Mouse (Mus musculus): ENCODE data around the gene Hist2h4. TPM values are rescaled to one million over a fixed set of nuclear protein-coding genes. Genes with fewer than 3 reads are reported as not detected.

The Hist2h4 gene
- 0.72 TPM for polyA plus RNA-seq (2021)

- ATAC-seq (peak; percentile 66), DNase-seq (ENCODE audit: low read depth, low spot score) (peak; percentile 97)
- no peaks in the 10 kb centered on the region for H3K27me3 ChIP-seq
- in situ Hi-C loops (cut with MboI; ENCODE audit: low pct_unique_long_range_greater_than_20kb): loop anchor here (10.0 kb wide), 1 partner anchor 198 kb away; no protein-coding TSS in a partner anchor
- ChIA-PET POLR2A (interaction anchor here (0.5 to 2.8 kb wide), 11 partner anchors 9 to 165 kb away, joined by 3 to 13 read pairs (median 6); partner anchors contain the start of genes Bola1, Hist2h2aa1 and Hist2h2ab), CTCF (interaction anchor here (0.8 to 2.6 kb wide), 8 partner anchors 9 to 197 kb away, joined by 3 to 9 read pairs (median 3); partner anchors contain the start of genes Bola1 and Hist2h2ab)
- peak; percentile 93 for TF ChIP-seq CTCF (IDR thresholded peaks at IDR 0.05)
Observed at GRCm38 (mm10) chr3:96262979-96263550, at the start of gene Hist2h4. Hist2h4 (minus strand) TSS chr3:96263311.

GRCm38 (mm10) chr3:96312341-96313098, 49.4 kb upstream of the Hist2h4 start:
- in situ Hi-C loops (cut with MboI; ENCODE audit: low pct_unique_long_range_greater_than_20kb): no loop called here
- ChIA-PET POLR2A (no interaction called here), CTCF (interaction anchor here (1.8 to 2.8 kb wide), 2 partner anchors 13 to 14 kb away, joined by 6 to 7 read pairs; no protein-coding TSS in a partner anchor)
- ATAC-seq (peak; percentile 83), DNase-seq (ENCODE audit: low read depth, low spot score) (peak; percentile 31)
- H3K27me3 ChIP-seq: no peaks in the 10 kb centered on the region
- no peak for TF ChIP-seq CTCF (IDR thresholded peaks at IDR 0.05)

GRCm38 (mm10) chr3:96309441-96309840, 46.3 kb upstream of the Hist2h4 start:
- no peak for TF ChIP-seq CTCF (IDR thresholded peaks at IDR 0.05)
- POLR2A ChIA-PET: no interaction called here
- CTCF ChIA-PET: interaction anchor here (1.8 kb wide), 1 partner anchor 17 kb away, joined by 7 read pairs; no protein-coding TSS in a partner anchor
- DNase-seq (ENCODE audit: low read depth, low spot score) (no peak), ATAC-seq (no peak)
- in situ Hi-C loops (cut with MboI; ENCODE audit: low pct_unique_long_range_greater_than_20kb): no loop called here
- H3K27me3 ChIP-seq: no peaks in the 10 kb centered on the region

- ATAC-seq (no peak), DNase-seq (ENCODE audit: low read depth, low spot score) (no peak)
- CTCF ChIA-PET: interaction anchor here (0.8 to 3.0 kb wide), 2 partner anchors 19 to 29 kb away, joined by 4 to 8 read pairs; no protein-coding TSS in a partner anchor
- in situ Hi-C loops (cut with MboI; ENCODE audit: low pct_unique_long_range_greater_than_20kb): no loop called here
- POLR2A ChIA-PET: no interaction called here
- no peaks in the 10 kb centered on the region for H3K27me3 ChIP-seq
- TF ChIP-seq CTCF (IDR thresholded peaks at IDR 0.05): no peak
Observed at GRCm38 (mm10) chr3:96306506-96306905, 43.4 kb upstream of the Hist2h4 start.

GRCm38 (mm10) chr3:96302076-96302475, 39.0 kb upstream of the Hist2h4 start:
- in situ Hi-C loops (cut with MboI; ENCODE audit: low pct_unique_long_range_greater_than_20kb): no loop called here
- DNase-seq (ENCODE audit: low read depth, low spot score): no peak
- no peaks in the 10 kb centered on the region for H3K27me3 ChIP-seq
- ChIA-PET CTCF (interaction anchor here (1.4 kb wide), 1 partner anchor 15 kb away, joined by 3 read pairs; no protein-coding TSS in a partner anchor), POLR2A (no interaction called here)
- no peak for TF ChIP-seq CTCF (IDR thresholded peaks at IDR 0.05)
- no peak for ATAC-seq

- no peaks in the 10 kb centered on the region for H3K27me3 ChIP-seq
- in situ Hi-C loops (cut with MboI; ENCODE audit: low pct_unique_long_range_greater_than_20kb): no loop called here
- no peak for ATAC-seq
- ChIA-PET POLR2A (interaction anchor here (0.8 kb wide), 1 partner anchor 35 kb away, joined by 4 read pairs; no protein-coding TSS in a partner anchor), CTCF (interaction anchor here (0.7 to 1.4 kb wide), 3 partner anchors 13 to 16 kb away, joined by 3 read pairs; no protein-coding TSS in a partner anchor)
- TF ChIP-seq CTCF (IDR thresholded peaks at IDR 0.05): no peak
- DNase-seq (ENCODE audit: low read depth, low spot score): no peak
Observed at GRCm38 (mm10) chr3:96300706-96301529, 37.8 kb upstream of the Hist2h4 start.

GRCm38 (mm10) chr3:96299562-96299961, 36.5 kb upstream of the Hist2h4 start:
- ATAC-seq (no peak), DNase-seq (ENCODE audit: low read depth, low spot score) (no peak)
- TF ChIP-seq CTCF (IDR thresholded peaks at IDR 0.05): no peak
- H3K27me3 ChIP-seq: no peaks in the 10 kb centered on the region
- ChIA-PET POLR2A (no interaction called here), CTCF (interaction anchor here (1.2 kb wide), 1 partner anchor 15 kb away, joined by 3 read pairs; no protein-coding TSS in a partner anchor)
- in situ Hi-C loops (cut with MboI; ENCODE audit: low pct_unique_long_range_greater_than_20kb): no loop called here

DNA sequence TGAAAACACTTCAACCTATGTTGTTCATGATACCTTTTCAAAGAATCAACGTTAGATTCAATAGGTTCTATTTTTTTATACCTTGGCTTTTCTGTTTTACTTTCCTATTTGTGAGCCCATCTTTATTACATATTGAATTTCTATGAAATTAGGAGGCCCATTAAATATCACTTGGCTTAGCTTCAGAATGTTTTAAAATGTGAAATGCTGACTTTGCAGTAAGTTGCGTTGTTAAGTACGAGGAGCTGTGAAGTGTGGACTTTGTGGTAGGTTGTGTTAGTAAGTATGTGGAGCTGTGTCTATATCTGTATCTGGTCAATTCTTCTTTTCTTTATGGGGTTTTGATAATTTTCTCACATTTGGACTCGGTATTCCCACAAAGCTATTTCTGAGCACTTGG, 35.2 kb upstream of the Hist2h4 start:
- CTCF ChIA-PET: interaction anchor here (1.0 to 1.2 kb wide), 2 partner anchors 10 to 14 kb away, joined by 3 to 7 read pairs; no protein-coding TSS in a partner anchor
- no peak for TF ChIP-seq CTCF (IDR thresholded peaks at IDR 0.05)
- in situ Hi-C loops (cut with MboI; ENCODE audit: low pct_unique_long_range_greater_than_20kb): no loop called here
- H3K27me3 ChIP-seq: no peaks in the 10 kb centered on the region
- no peak for ATAC-seq
- POLR2A ChIA-PET: no interaction called here
- DNase-seq (ENCODE audit: low read depth, low spot score): no peak

GRCm38 (mm10) chr3:96293787-96294186, 30.7 kb upstream of the Hist2h4 start, which contains the start of gene Fcgr1:
Fcgr1 (minus strand) TSS chr3:96293969.
- no peaks in the 10 kb centered on the region for H3K27me3 ChIP-seq
- ATAC-seq (no peak), DNase-seq (ENCODE audit: low read depth, low spot score) (no peak)
- ChIA-PET POLR2A (interaction anchor here (0.7 kb wide), 1 partner anchor 32 kb away, joined by 3 read pairs; no protein-coding TSS in a partner anchor), CTCF (no interaction called here)
- in situ Hi-C loops (cut with MboI; ENCODE audit: low pct_unique_long_range_greater_than_20kb): no loop called here
- no peak for TF ChIP-seq CTCF (IDR thresholded peaks at IDR 0.05)

DNA sequence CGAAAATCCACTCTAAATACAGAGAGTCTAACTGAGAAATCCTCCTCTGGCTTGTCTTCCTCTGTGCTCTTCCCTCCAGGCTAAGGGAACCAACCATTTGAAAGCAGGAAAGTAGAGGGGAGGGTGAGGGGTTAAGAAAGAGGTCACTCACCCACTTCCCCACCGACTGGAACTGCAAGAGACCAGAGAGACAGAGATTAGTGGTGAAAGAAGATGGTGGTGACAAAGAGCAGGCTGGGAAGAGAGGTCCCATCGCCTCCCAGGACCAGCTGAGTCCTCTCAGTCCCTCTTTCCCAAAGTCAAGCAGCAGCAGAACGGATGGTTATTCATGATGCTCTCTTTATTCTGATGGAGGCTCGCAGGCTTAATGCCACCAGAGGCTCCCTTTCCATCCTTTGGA, 30.3 kb upstream of the Hist2h4 start:
- ATAC-seq (no peak), DNase-seq (ENCODE audit: low read depth, low spot score) (no peak)
- in situ Hi-C loops (cut with MboI; ENCODE audit: low pct_unique_long_range_greater_than_20kb): no loop called here
- ChIA-PET POLR2A (no interaction called here), CTCF (no interaction called here)
- TF ChIP-seq CTCF (IDR thresholded peaks at IDR 0.05): no peak
- H3K27me3 ChIP-seq: no peaks in the 10 kb centered on the region

All from Patski (cell line).